Mouse (Mus musculus): Measurements from ENCODE around the gene Gm43191. TPM values are rescaled to one million over a fixed set of nuclear protein-coding genes. Genes with fewer than 3 reads are reported as not detected.

The Gm43191 gene
- polyA plus RNA-seq, 1 experiment: not detected

DNA sequence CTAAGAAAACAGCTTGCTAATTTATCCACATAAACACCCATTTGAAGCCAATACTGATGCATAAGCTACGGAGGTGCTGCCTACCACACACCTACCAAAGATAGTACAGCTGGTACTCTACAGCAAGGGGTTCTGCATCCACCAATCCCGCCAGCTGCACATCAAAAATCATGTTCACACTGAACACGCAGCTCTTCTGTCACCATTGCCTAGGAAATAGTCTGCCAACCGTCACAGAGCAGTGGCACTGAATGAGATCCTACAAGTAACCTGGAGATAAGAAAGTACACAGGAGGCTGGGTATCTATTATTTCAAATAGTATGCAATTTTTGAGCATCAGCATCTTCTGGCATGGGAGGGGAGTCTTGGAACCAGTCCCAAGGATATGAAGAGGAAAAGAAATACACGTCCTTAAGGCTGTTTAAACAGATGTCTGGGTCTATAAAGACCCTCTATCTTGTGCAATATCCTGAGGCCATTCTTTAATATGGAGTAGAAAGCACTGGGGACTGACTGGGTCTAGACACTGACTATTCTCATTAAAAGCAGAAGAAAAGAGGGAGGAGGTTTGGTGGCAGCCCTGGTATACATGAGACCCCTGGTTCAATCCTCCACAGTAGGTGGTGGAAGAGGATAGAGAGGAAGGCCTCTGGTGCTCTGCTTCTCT is 27.6 kb downstream of the Gm43191 start:
- Histone ChIP-seq H3K27me3 (ENCODE audit: control insufficient read depth) (no peaks in the 10 kb centered on the region), H3K4me1 (ENCODE audit: control insufficient read depth) (peaks cover 46% of the 10 kb centered on the region), H3K36me3 (ENCODE audit: control insufficient read depth) (peaks cover 39% of the 10 kb centered on the region), H3K4me3 (replicated peaks) (no peak overlapping the region), H3K9me3 (ENCODE audit: control insufficient read depth, low read length) (no peaks in the 10 kb centered on the region)
- no peak for TF ChIP-seq TAL1 (IDR thresholded peaks at IDR 0.05; ENCODE audit: low read length)
- TF ChIP-seq GATA1 (IDR thresholded peaks at IDR 0.05; ENCODE audit: low read length): no peak

DNA sequence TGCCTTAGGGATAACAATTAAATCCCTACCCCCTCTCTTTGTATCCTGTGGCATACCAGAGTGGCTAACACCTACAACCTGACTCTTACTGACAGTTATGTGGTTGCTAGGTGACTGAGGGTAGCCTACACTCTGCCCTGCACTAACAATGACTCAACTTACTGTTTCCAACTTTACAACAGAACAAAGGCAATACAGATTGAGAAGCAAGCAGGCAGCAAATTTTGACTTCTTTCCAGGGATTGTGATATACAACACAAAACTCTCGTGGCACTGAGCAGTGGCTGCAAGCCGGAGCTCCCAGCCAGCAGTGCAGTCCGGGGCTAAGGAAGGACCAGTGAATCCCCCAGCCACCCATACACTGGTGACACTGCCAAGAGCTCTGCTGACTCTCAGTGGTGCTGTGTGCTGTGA is 29.0 kb downstream of the Gm43191 start:
- TF ChIP-seq TAL1 (IDR thresholded peaks at IDR 0.05; ENCODE audit: low read length) (no peak), GATA1 (IDR thresholded peaks at IDR 0.05; ENCODE audit: low read length) (no peak)
- Histone ChIP-seq H3K4me1 (ENCODE audit: control insufficient read depth) (peaks cover 35% of the 10 kb centered on the region), H3K27me3 (ENCODE audit: control insufficient read depth) (no peaks in the 10 kb centered on the region), H3K9me3 (ENCODE audit: control insufficient read depth, low read length) (no peaks in the 10 kb centered on the region), H3K36me3 (ENCODE audit: control insufficient read depth) (peaks cover 40% of the 10 kb centered on the region), H3K4me3 (replicated peaks) (no peak overlapping the region)

- Histone ChIP-seq H3K9me3 (ENCODE audit: control insufficient read depth, low read length) (no peaks in the 10 kb centered on the region), H3K36me3 (ENCODE audit: control insufficient read depth) (peaks cover 52% of the 10 kb centered on the region), H3K27me3 (ENCODE audit: control insufficient read depth) (no peaks in the 10 kb centered on the region), H3K4me3 (replicated peaks) (no peak overlapping the region), H3K4me1 (ENCODE audit: control insufficient read depth) (peaks cover 32% of the 10 kb centered on the region)
- no peak for TF ChIP-seq GATA1 (IDR thresholded peaks at IDR 0.05; ENCODE audit: low read length)
- TF ChIP-seq TAL1 (IDR thresholded peaks at IDR 0.05; ENCODE audit: low read length): no peak
Observed at GRCm38 (mm10) chr3:116650698-116651097, 30.4 kb downstream of the Gm43191 start.

DNA sequence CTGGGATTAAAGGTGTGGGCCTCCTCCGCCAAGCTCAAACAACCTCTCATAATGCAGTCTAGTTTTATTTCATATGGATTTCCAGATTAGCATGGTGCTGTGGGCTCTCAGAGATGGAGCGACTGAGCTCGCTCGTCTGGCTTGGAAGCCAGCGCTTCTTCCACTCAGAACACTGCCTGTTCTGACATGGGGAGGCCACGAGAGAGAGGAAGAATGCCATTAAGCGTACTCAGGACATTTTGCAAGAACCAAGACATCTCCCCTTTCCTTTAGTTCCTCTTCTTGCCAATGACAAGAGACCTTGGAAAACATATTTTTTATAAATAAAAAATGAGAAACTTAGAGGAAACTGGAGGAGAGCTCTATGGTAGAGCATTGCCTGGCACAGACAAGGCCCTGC is 32.3 kb downstream of the Gm43191 start:
- TF ChIP-seq TAL1 (IDR thresholded peaks at IDR 0.05; ENCODE audit: low read length): no peak
- TF ChIP-seq GATA1 (IDR thresholded peaks at IDR 0.05; ENCODE audit: low read length): no peak
- H3K9me3 ChIP-seq (ENCODE audit: control insufficient read depth, low read length): no peaks in the 10 kb centered on the region
- peaks cover 70% of the 10 kb centered on the region for H3K36me3 ChIP-seq (ENCODE audit: control insufficient read depth)
- H3K4me3 ChIP-seq (replicated peaks): no peak overlapping the region
- H3K27me3 ChIP-seq (ENCODE audit: control insufficient read depth): no peaks in the 10 kb centered on the region
- peaks cover 23% of the 10 kb centered on the region for H3K4me1 ChIP-seq (ENCODE audit: control insufficient read depth)

DNA sequence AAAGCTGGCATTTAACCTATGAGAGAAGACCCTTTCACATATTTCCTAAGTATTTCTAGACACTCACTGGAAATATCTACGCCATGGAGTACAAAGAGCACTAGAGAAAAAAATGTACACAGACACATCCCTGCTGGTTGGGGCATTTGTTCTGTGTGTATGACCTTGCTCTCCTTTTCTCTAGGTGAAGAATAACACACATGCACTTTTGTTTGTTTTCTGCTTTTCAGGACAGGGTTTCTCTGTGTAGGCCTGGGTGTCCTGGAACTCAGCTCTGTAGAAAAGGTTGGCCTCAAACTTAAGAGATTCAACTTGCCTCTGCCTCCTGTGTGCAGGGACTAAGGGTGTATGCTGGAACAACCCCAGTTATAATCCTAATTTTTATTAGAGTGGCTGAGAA is 34.7 kb downstream of the Gm43191 start:
- H3K36me3 ChIP-seq (ENCODE audit: control insufficient read depth): peaks cover 84% of the 10 kb centered on the region
- peaks cover 12% of the 10 kb centered on the region for H3K4me1 ChIP-seq (ENCODE audit: control insufficient read depth)
- H3K27me3 ChIP-seq (ENCODE audit: control insufficient read depth): no peaks in the 10 kb centered on the region
- no peak overlapping the region for H3K4me3 ChIP-seq (replicated peaks)
- no peaks in the 10 kb centered on the region for H3K9me3 ChIP-seq (ENCODE audit: control insufficient read depth, low read length)
- TF ChIP-seq TAL1 (IDR thresholded peaks at IDR 0.05; ENCODE audit: low read length): no peak
- TF ChIP-seq GATA1 (IDR thresholded peaks at IDR 0.05; ENCODE audit: low read length): no peak

DNA sequence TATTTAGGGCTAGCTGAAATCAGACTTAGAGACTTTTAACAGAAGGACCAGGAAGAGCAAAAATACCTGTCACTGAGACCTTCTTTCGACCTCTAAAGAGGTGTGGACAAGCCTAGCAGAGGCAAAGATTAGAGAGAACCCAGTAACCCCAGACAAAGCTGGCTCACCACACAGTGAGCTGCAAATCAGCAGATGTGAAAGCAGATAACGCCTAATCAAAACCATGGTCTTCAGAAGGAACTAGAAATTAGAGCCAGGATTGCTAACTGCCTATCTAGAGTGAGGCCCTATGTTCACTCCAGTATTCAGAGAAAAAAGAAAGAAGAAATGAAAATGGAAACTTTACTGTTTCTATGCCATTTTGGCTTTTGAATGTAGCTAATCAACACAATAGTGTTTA is 38.7 kb downstream of the Gm43191 start:
- H3K27me3 ChIP-seq (ENCODE audit: control insufficient read depth): no peaks in the 10 kb centered on the region
- TF ChIP-seq TAL1 (IDR thresholded peaks at IDR 0.05; ENCODE audit: low read length) (no peak), GATA1 (IDR thresholded peaks at IDR 0.05; ENCODE audit: low read length) (no peak)
- peaks cover 93% of the 10 kb centered on the region for H3K36me3 ChIP-seq (ENCODE audit: control insufficient read depth)
- H3K9me3 ChIP-seq (ENCODE audit: control insufficient read depth, low read length): no peaks in the 10 kb centered on the region
- peaks cover 8% of the 10 kb centered on the region for H3K4me1 ChIP-seq (ENCODE audit: control insufficient read depth)
- H3K4me3 ChIP-seq (replicated peaks): no peak overlapping the region

GRCm38 (mm10) chr3:116641811-116642371 is 39.2 kb downstream of the Gm43191 start:
- Histone ChIP-seq H3K36me3 (ENCODE audit: control insufficient read depth) (peaks cover 96% of the 10 kb centered on the region), H3K9me3 (ENCODE audit: control insufficient read depth, low read length) (no peaks in the 10 kb centered on the region), H3K27me3 (ENCODE audit: control insufficient read depth) (no peaks in the 10 kb centered on the region), H3K4me3 (replicated peaks) (no peak overlapping the region), H3K4me1 (ENCODE audit: control insufficient read depth) (peaks cover 8% of the 10 kb centered on the region)
- TF ChIP-seq GATA1 (IDR thresholded peaks at IDR 0.05; ENCODE audit: low read length) (no peak), TAL1 (IDR thresholded peaks at IDR 0.05; ENCODE audit: low read length) (no peak)

- Histone ChIP-seq H3K4me1 (ENCODE audit: control insufficient read depth) (peaks cover 8% of the 10 kb centered on the region), H3K36me3 (ENCODE audit: control insufficient read depth) (peaks cover 96% of the 10 kb centered on the region), H3K9me3 (ENCODE audit: control insufficient read depth, low read length) (no peaks in the 10 kb centered on the region), H3K27me3 (ENCODE audit: control insufficient read depth) (no peaks in the 10 kb centered on the region), H3K4me3 (replicated peaks) (no peak overlapping the region)
- TF ChIP-seq TAL1 (IDR thresholded peaks at IDR 0.05; ENCODE audit: low read length): no peak
Observed at GRCm38 (mm10) chr3:116640024-116640423, 41.0 kb downstream of the Gm43191 start.

DNA sequence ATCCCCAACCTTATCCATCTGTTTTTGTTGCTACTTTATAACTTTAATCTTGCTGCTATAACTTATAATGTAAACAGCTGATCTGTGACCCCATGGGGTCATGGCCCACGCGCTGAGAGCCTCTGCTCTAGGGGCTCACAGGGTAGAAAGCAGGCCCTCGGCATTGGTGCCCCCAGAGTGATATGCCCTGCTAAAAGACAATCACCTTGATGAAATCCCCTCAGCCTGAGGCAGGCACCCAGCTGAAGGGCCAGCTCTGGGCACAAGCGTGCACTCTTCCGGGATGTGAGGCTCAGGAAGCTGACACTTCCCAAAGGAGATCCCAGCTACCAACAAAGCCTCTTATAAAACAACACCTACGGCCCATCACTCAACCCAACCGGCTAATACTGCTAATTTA is 42.5 kb downstream of the Gm43191 start:
- peaks cover 97% of the 10 kb centered on the region for H3K36me3 ChIP-seq (ENCODE audit: control insufficient read depth)

More for the DNA sequence above, 42.5 kb downstream of the Gm43191 start:
- TF ChIP-seq GATA1 (IDR thresholded peaks at IDR 0.05; ENCODE audit: low read length) (no peak), TAL1 (IDR thresholded peaks at IDR 0.05; ENCODE audit: low read length) (no peak)
- no peaks in the 10 kb centered on the region for H3K27me3 ChIP-seq (ENCODE audit: control insufficient read depth)
- no peaks in the 10 kb centered on the region for H3K9me3 ChIP-seq (ENCODE audit: control insufficient read depth, low read length)
- peaks cover 8% of the 10 kb centered on the region for H3K4me1 ChIP-seq (ENCODE audit: control insufficient read depth)
- no peak overlapping the region for H3K4me3 ChIP-seq (replicated peaks)
